ENCODE assay signal across 10 mouse cellular contexts in genomic region chr14:27123543-27123942, GRCm38 (mm10). TPM values are rescaled to one million over a fixed set of nuclear protein-coding genes. Genes with fewer than 3 reads are reported as not detected.
DNase-seq lines count a peak whose midpoint lies in the region; ATAC-seq and TF ChIP-seq lines count a peak whose summit lies in the region.
"Had no signal": no experiment of that assay in that cellular context is flagged by ENCODE, and none has a peak within 500 bp of the region (broad histone marks: within the 10 kb centered on the region; RNA-seq: fewer than 3 reads in every experiment).

No protein-coding gene starts in this region.

- no peaks in the 10 kb centered on the region for H3K4me1 ChIP-seq in stomach, postnatal 0 days (replicated peaks; ENCODE audit: control insufficient read depth, insufficient read depth)

- intact Hi-C loops in heart, postnatal 10 days (cut with DNase I), result no loop called here

- no peak for TF ChIP-seq CTCF in stomach, postnatal 0 days (IDR thresholded peaks at IDR 0.05; ENCODE audit: low read depth)

- no peak overlapping the region for H3K4me2 ChIP-seq in stomach, postnatal 0 days (replicated peaks; ENCODE audit: low read depth)

- peak; percentile 48; the same call in 1 of the 2 replicates for ATAC-seq in stomach, postnatal 0 days (ENCODE audit: low FRiP score, low TSS enrichment)
- no peak for ATAC-seq in frontal cortex, adult (ENCODE audit: low TSS enrichment)
- ATAC-seq: intestine, postnatal 0 days had no signal

- H3K9ac ChIP-seq in stomach, postnatal 0 days (ENCODE audit: low read length), result no peak overlapping the region
- H3K9ac ChIP-seq: liver, embryonic 14.5 days had no signal

- TF ChIP-seq EP300 in stomach, postnatal 0 days (optimal IDR thresholded peaks at IDR 0.05), result no peak

- H3K36me3 ChIP-seq in stomach, postnatal 0 days (ENCODE audit: control insufficient read depth, insufficient read depth, low read length), result no peaks in the 10 kb centered on the region

- no peaks in the 10 kb centered on the region for H3K9me3 ChIP-seq in stomach, postnatal 0 days (ENCODE audit: control insufficient read depth, low read length)

- 31% methylated on average over 8 of the region's 8 CpGs for WGBS in stomach, postnatal 0 days

- DNase-seq in urinary bladder, postnatal 14 days (ENCODE audit: low spot score), result peak; percentile 52
- no peak for DNase-seq in urinary bladder, postnatal 4 days (ENCODE audit: low spot score in 2 of 2)
- peak; percentile 69 for DNase-seq in adrenal gland, postnatal 14 days
- peak; percentile 63 to 71 for DNase-seq in heart, postnatal 10 days
- no peak for DNase-seq in stomach, postnatal 0 days (ENCODE audit: low spot score)
- DNase-seq in thymus, postnatal 36 days, result no peak
- DNase-seq in testis, postnatal 14 days (ENCODE audit: low spot score), result no peak

- no peak overlapping the region for H3K27ac ChIP-seq in stomach, postnatal 0 days (replicated peaks)
- H3K27ac ChIP-seq: liver, embryonic 14.5 days had no signal

- H3K27me3 ChIP-seq in stomach, postnatal 0 days (ENCODE audit: control insufficient read depth, insufficient read depth, low read length), result no peaks in the 10 kb centered on the region

- no peak overlapping the region for H3K4me3 ChIP-seq in stomach, postnatal 0 days (ENCODE audit: low read depth, low read length)

RNA-seq across cellular contexts. Expression of gene Arhgef3, which starts 8.8 kb away (rescaled TPM):
- 34.2 and 43.5 TPM in 2 replicates for total RNA-seq in adrenal gland, postnatal 14 days (2021)
- 10 to 100 TPM; 32.4 to 33.5 TPM for total RNA-seq in heart, postnatal 10 days (2021)
- 13.1 and 14.1 TPM in 2 replicates for polyA plus RNA-seq in stomach, postnatal 0 days (2015; fragmentation: Nextera tagmentation; extraction: Ambion mirVana)

Comparison
In these comparisons a context has a peak if more than half of its experiments do, and no peak if none do; other contexts are left out.
1. DNase-seq: peak in urinary bladder, postnatal 14 days (single experiment), adrenal gland, postnatal 14 days (single experiment) and heart, postnatal 10 days (2 of 2); none in urinary bladder, postnatal 4 days (0 of 2), stomach, postnatal 0 days (single experiment), thymus, postnatal 36 days (0 of 2) and testis, postnatal 14 days (single experiment).